Mouse (Mus musculus): ENCODE data around the gene Usp25. TPM values are rescaled to one million over a fixed set of nuclear protein-coding genes. Genes with fewer than 3 reads are reported as not detected.

Gene Usp25
- total RNA-seq, 2 experiments from 2014 or later, result 27.1 to 30.8 TPM

GRCm38 (mm10) chr16:77128683-77129082, 115.2 kb downstream of the Usp25 start:
- DNase-seq (ENCODE audit: low spot score in 2 of 2), result no peak

- DNase-seq (ENCODE audit: low spot score in 2 of 2), result no peak
Observed at GRCm38 (mm10) chr16:77133055-77133454, 119.5 kb downstream of the Usp25 start.

- DNase-seq (ENCODE audit: low spot score in 2 of 2), result no peak
Observed at GRCm38 (mm10) chr16:77140651-77141050, 127.1 kb downstream of the Usp25 start.

GRCm38 (mm10) chr16:77146801-77147200, 133.3 kb downstream of the Usp25 start:
- no peak for DNase-seq (ENCODE audit: low spot score in 2 of 2)

GRCm38 (mm10) chr16:77150338-77150737, 136.8 kb downstream of the Usp25 start:
- DNase-seq (ENCODE audit: low spot score in 2 of 2), result no peak

- DNase-seq (ENCODE audit: low spot score in 2 of 2), result no peak
Observed at GRCm38 (mm10) chr16:77150884-77151283, 137.4 kb downstream of the Usp25 start.

GRCm38 (mm10) chr16:77152288-77152687, 138.8 kb downstream of the Usp25 start:
- peak in 1 of 2 experiments; percentile 23 for DNase-seq (ENCODE audit: low spot score in 2 of 2)

GRCm38 (mm10) chr16:77153216-77153715, 139.8 kb downstream of the Usp25 start:
- no peak for DNase-seq (ENCODE audit: low spot score in 2 of 2)

- DNase-seq (ENCODE audit: low spot score in 2 of 2), result no peak
Observed at GRCm38 (mm10) chr16:77153815-77154214, 140.3 kb downstream of the Usp25 start.

GRCm38 (mm10) chr16:77154831-77155230, 141.3 kb downstream of the Usp25 start:
- DNase-seq (ENCODE audit: low spot score in 2 of 2), result no peak
